Mouse (Mus musculus): ENCODE measurements around the gene Tarbp1. TPM values are rescaled to one million over a fixed set of nuclear protein-coding genes. Genes with fewer than 3 reads are reported as not detected.
A peak's percentile ranks its signal among the peaks of the same experiment; 100 is the strongest.

Gene Tarbp1
- under 0.01 and 0.03 TPM in 2 replicates for polyA plus RNA-seq (2012)

DNA sequence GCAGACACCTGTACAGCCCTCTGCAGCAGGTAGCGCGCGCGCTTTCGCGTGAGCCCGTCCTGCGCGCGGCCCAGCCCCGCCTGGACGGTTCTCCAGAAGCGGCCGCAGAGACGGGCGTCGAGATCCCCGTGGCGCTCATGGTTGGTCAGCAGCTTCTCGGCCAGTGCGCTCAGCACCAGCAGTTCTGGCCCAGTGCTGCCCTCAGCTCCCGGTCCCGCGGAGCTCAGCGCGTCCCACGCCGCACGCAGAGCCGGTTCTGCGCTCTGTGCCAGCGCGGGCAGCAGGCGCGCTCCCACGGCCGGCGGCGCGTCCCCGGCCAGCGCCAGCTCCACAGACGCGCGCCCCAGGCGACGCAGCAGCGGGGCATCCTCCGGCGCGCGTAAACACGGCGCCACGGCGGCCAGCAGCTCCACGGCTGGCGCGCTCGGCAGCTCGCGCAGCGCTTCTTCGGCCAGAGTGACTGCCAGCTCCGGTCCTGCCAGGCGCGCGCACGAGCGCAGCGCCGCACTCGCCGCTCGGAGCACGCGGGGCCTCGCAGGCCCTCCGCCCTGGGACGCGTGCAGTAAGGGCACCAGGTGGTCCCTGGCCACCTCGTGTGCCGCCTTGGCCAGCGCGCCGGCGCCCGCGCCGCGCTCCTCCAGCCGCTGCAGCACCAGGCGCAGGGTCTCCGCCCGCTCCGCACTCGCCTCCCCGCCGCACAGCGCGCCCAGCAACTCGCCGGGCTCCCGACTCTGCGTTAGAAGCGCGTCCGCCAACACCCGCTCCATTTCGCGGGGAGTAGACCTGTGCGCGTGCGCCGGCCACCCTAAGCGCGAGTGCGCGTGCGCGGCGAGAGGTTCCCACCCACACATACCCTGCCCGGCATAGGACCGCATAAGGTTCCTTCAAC lies at the start of gene Tarbp1:
Tarbp1 (minus strand) TSS at position 767 of the 889 bp plus-strand sequence.
- Histone ChIP-seq H3K9me3 (ENCODE audit: control insufficient read depth, low read length) (no peaks in the 10 kb centered on the region), H3K27me3 (ENCODE audit: control insufficient read depth) (peaks cover 7% of the 10 kb centered on the region), H3K36me3 (ENCODE audit: control insufficient read depth) (peaks cover 12% of the 10 kb centered on the region), H3K4me1 (ENCODE audit: control insufficient read depth) (peaks cover 30% of the 10 kb centered on the region), H3K4me3 (replicated peaks) (peak within 1 kb of the TSS; percentile 82)
- TF ChIP-seq GATA1 (IDR thresholded peaks at IDR 0.05; ENCODE audit: low read length) (no peak), TAL1 (IDR thresholded peaks at IDR 0.05; ENCODE audit: low read length) (no peak)

DNA sequence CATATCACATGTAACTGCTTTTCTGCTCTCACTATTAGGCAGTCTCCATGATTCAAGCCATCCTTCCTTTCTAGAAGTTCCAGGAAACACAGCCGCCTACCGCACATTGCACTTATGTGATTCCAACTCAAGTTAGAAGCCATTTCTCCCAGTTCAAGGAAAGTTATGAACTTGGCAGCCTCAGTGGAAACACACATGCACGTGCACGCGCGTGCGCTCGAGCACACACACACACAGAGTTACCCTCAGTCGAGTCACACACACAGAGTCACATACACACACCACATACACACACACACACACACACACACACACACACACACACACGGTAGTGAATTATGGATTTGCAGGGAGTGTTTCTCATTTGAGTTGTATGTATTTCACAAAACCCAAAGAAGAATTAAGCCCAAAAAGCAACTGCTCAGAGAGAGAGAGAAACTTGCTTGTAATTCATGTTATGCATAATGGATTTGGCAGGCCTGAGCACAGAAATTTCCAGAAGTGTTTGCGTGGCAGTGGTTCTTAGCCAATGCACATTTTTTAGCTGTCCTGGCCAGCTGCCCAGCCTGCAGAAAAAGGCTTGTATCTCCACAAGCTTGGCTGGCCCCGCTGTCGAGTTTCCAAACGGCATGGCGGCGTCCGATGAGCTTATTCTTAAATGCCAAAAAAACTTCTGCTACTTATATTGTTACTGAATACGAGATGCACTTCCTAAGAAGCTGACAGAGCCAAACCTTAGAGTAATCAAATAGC lies 49.5 kb upstream of the Tarbp1 start:
- Histone ChIP-seq H3K36me3 (ENCODE audit: control insufficient read depth) (no peaks in the 10 kb centered on the region), H3K4me1 (ENCODE audit: control insufficient read depth) (no peaks in the 10 kb centered on the region)

DNA sequence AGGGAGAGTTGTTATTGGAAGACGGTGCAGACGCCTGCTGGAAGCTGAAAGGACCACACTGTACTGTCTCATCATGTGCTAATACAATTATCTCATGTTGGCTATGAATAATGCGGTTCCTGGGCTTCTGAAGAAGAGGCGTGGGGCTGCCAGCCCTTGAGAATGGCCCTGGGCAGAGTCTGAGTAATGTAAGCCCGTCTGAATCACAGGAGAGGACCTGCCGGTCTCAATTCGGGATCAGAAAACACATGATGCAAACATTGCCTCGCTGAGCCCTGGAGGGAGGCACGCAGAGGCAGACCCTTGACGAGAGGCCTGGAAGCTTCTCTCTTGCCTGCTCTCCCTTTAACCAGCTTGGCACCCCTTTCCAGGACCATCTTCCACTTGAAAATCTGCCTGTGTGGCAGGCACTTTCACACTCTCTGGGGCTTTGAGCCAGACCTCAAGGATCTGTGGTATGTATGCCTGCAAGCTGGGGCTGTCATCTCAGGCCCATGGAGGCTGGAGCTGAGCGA lies 48.3 kb upstream of the Tarbp1 start:
- H3K27me3 ChIP-seq (ENCODE audit: control insufficient read depth) = no peaks in the 10 kb centered on the region
- H3K9me3 ChIP-seq (ENCODE audit: control insufficient read depth, low read length) = peaks cover 4% of the 10 kb centered on the region; the same call in 1 of the 2 replicates
- H3K36me3 ChIP-seq (ENCODE audit: control insufficient read depth) = no peaks in the 10 kb centered on the region
- no peaks in the 10 kb centered on the region for H3K4me1 ChIP-seq (ENCODE audit: control insufficient read depth)
- no peak overlapping the region for H3K4me3 ChIP-seq (replicated peaks)
- TF ChIP-seq GATA1 (IDR thresholded peaks at IDR 0.05; ENCODE audit: low read length) = no peak
- TF ChIP-seq TAL1 (IDR thresholded peaks at IDR 0.05; ENCODE audit: low read length) = no peak

More for the DNA sequence above, 49.5 kb upstream of the Tarbp1 start:
- Histone ChIP-seq H3K4me3 (replicated peaks) (no peak overlapping the region), H3K9me3 (ENCODE audit: control insufficient read depth, low read length) (peaks cover 4% of the 10 kb centered on the region; the same call in 1 of the 2 replicates), H3K27me3 (ENCODE audit: control insufficient read depth) (no peaks in the 10 kb centered on the region)
- TF ChIP-seq GATA1 (IDR thresholded peaks at IDR 0.05; ENCODE audit: low read length) (no peak), TAL1 (IDR thresholded peaks at IDR 0.05; ENCODE audit: low read length) (no peak)

DNA sequence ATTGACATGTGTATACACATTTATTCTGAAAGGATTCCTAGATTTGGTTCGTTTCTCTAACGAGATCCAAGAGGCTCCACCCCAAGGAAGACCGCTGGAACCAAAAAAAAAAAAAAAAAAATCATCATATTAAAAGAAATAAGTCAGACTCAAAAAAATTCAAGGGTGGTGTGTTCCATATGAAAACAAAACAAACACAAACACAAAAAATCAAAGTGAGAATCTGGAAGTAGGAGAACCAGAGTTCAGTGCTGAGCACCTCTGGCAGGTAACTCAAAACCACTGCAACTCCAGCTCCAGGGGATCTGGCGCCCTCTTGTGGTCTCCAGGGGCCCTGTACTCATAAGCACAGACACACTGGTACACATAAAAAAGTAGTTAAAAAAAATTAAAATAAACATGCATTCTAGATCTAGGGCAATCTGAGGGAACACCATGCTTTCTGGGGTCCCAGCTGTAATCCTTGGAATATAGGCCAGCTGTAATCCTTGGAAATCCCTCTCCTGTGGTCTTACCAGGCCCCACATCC lies 44.6 kb upstream of the Tarbp1 start:
- H3K36me3 ChIP-seq (ENCODE audit: control insufficient read depth) = no peaks in the 10 kb centered on the region
- H3K4me3 ChIP-seq (replicated peaks) = no peak overlapping the region
- H3K4me1 ChIP-seq (ENCODE audit: control insufficient read depth) = no peaks in the 10 kb centered on the region
- H3K9me3 ChIP-seq (ENCODE audit: control insufficient read depth, low read length) = peaks cover 4% of the 10 kb centered on the region; the same call in 1 of the 2 replicates
- TF ChIP-seq TAL1 (IDR thresholded peaks at IDR 0.05; ENCODE audit: low read length) = no peak
- TF ChIP-seq GATA1 (IDR thresholded peaks at IDR 0.05; ENCODE audit: low read length) = no peak
- no peaks in the 10 kb centered on the region for H3K27me3 ChIP-seq (ENCODE audit: control insufficient read depth)

DNA sequence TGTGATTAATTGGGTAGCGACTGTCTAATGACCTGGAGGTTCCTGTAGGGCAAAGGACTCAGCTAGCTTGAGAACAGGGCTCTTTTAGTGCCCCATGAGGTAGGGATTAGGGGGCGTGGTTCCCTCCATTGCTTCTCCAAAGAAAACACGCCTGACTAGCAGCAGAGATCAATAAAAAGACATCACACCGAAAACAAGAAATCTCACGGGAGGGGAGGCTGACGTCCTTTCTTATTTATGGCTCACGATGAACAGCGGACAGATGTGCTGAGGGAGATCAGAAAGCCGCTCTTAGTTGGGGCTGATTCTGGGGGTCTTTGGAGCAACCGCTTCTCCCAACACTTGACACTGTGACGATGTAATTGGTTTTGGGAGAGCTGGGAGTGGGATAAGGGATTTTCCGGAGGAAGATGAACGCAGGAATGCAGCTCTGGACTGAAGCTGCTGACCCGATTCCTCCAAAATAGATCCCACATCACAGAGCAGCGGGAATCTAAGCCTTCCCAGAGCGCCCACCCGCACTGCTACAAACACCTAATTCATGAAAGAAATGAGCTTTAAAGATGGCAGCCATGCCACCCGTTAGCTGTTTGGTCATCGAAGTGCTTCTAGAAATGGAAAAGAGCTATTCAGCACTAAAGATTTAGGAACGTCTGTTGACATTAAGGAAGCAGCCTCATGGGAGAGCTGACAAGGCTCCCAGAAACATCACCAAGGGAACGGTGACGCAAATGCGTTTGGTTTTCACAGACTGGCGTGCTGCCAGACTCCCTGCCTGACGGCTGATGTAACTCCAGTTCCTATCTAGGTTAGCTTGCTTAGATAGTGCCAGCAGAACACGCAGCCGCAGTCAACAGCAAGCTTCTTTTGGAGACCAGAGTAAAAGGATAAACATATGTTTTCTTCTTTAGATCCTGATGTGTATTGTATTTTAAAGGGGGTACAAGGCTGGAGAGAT lies 42.0 kb upstream of the Tarbp1 start:
- Histone ChIP-seq H3K27me3 (ENCODE audit: control insufficient read depth) (no peaks in the 10 kb centered on the region), H3K36me3 (ENCODE audit: control insufficient read depth) (no peaks in the 10 kb centered on the region), H3K9me3 (ENCODE audit: control insufficient read depth, low read length) (peaks cover 4% of the 10 kb centered on the region; the same call in 1 of the 2 replicates), H3K4me3 (replicated peaks) (no peak overlapping the region), H3K4me1 (ENCODE audit: control insufficient read depth) (no peaks in the 10 kb centered on the region)
- TF ChIP-seq TAL1 (IDR thresholded peaks at IDR 0.05; ENCODE audit: low read length) (no peak), GATA1 (IDR thresholded peaks at IDR 0.05; ENCODE audit: low read length) (no peak)

DNA sequence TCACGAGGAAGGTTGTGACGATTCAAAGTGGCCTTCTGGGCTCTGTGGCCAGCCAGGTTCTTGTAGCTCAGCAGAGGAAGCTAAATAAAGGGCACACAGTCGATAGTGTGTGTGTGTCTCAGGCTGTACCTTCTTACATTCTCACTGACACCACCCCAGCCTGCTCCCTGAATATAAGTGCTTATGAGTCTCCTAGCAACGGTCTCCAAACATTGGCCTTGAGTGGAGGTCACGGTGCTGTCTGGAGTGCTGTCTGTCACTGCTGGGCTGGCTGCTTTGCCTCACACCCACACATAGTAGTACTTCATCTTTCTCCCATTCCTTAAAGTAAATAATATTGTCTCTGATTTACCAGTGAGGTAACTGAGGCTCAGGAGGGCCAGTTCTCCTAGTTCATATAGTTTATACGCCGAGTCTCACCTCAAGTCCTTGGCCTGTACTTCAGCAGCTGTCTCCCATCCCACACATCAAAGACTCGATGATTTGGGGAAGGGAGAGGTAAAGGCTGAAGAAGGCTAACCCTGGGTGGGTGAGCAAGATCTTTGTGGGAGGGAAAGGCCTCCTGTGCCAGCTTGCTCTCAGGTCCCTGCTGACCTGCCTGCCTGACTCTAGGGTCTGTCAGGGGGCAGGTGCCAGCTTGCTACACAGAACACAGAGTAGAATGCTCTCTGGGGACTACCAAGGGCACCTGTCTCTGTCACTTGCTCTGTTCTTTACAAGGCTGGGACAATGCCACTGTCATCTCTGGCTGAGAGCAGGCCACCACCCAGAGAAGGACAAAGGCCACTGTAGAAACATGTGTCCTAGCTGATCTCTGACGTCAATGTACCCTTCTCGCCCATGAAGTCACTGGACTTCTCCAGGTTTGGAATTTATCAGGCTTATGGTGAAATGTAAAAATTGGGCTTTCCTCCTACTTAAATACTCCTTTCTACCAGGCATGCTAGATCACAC lies 39.4 kb upstream of the Tarbp1 start:
- Histone ChIP-seq H3K9me3 (ENCODE audit: control insufficient read depth, low read length) (no peaks in the 10 kb centered on the region), H3K4me3 (replicated peaks) (no peak overlapping the region), H3K4me1 (ENCODE audit: control insufficient read depth) (no peaks in the 10 kb centered on the region), H3K27me3 (ENCODE audit: control insufficient read depth) (no peaks in the 10 kb centered on the region), H3K36me3 (ENCODE audit: control insufficient read depth) (no peaks in the 10 kb centered on the region)
- TF ChIP-seq GATA1 (IDR thresholded peaks at IDR 0.05; ENCODE audit: low read length) (no peak), TAL1 (IDR thresholded peaks at IDR 0.05; ENCODE audit: low read length) (no peak)

DNA sequence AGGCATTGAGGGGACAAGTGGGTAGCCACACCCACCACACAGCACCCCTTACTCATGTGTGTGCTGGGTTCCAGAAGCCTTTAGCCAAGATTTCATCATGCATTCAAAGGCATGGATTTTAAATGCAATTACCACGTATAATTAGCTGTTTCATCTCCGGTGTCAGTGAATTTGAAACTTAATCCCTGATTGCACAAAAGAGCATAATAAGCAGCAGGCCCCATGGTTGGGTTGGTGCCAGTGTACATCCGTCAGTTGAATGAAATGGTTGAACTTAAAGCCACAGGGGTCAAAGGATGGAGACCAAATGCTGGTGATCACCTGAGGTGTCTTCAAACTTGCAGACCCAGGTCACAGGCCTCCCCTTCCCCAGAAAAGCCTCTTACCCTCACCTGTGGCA lies 36.0 kb upstream of the Tarbp1 start:
- H3K36me3 ChIP-seq (ENCODE audit: control insufficient read depth) = no peaks in the 10 kb centered on the region
- H3K9me3 ChIP-seq (ENCODE audit: control insufficient read depth, low read length) = no peaks in the 10 kb centered on the region
- H3K27me3 ChIP-seq (ENCODE audit: control insufficient read depth) = no peaks in the 10 kb centered on the region
- no peak overlapping the region for H3K4me3 ChIP-seq (replicated peaks)
- no peaks in the 10 kb centered on the region for H3K4me1 ChIP-seq (ENCODE audit: control insufficient read depth)
- TF ChIP-seq GATA1 (IDR thresholded peaks at IDR 0.05; ENCODE audit: low read length) = no peak
- no peak for TF ChIP-seq TAL1 (IDR thresholded peaks at IDR 0.05; ENCODE audit: low read length)
